Mouse (Mus musculus) stomach, embryonic 16.5 days (tissue): ENCODE measurements around the gene Btbd7. TPM values are rescaled to one million over a fixed set of nuclear protein-coding genes. Genes with fewer than 3 reads are reported as not detected.
A peak's percentile ranks its signal among the peaks of the same experiment; 100 is the strongest.

Source experiments
- ATAC-seq: fragments of 200-750 bp; cut with Nextera tagmentation; 2 replicates; pipeline ENCODE4 v1.8.0; 2017; ENCODE audit warnings: moderate number of reproducible peaks, moderate TSS enrichment; ENCODE audit not compliant: insufficient read depth, low FRiP score
- H3K27ac ChIP-seq: fragments of 300-500 bp; sonication (generic); 2 replicates; pipeline ENCODE4 v1.5.1; 2014; ENCODE audit warnings: low read length
- H3K27me3 ChIP-seq: fragments of 300-500 bp; sonication (generic); 2 replicates; pipeline ENCODE4 v1.6.1; 2014; ENCODE audit warnings: low read length, control low read depth, mixed read lengths; ENCODE audit not compliant: control insufficient read depth, insufficient read depth
- H3K36me3 ChIP-seq: fragments of 300-500 bp; sonication (generic); 2 replicates; pipeline ENCODE4 v1.6.1; 2014; ENCODE audit warnings: low read length; ENCODE audit not compliant: control insufficient read depth, insufficient read depth
- H3K4me1 ChIP-seq: fragments of 300-500 bp; sonication (generic); 2 replicates; pipeline ENCODE4 v1.6.1; 2014; ENCODE audit warnings: low read length, control low read depth, mixed read lengths; ENCODE audit not compliant: control insufficient read depth, insufficient read depth
- H3K4me2 ChIP-seq: fragments of 300-500 bp; sonication (generic); 2 replicates; pipeline ENCODE4 v1.6.1; 2014; ENCODE audit warnings: low read depth, low read length, mixed read lengths
- H3K4me3 ChIP-seq: fragments of 300-500 bp; sonication (generic); replicated peaks from 2 replicates; pipeline ENCODE4 v1.5.1; 2014; ENCODE audit warnings: mild to moderate bottlenecking, low read length
- H3K9ac ChIP-seq: fragments of 300-500 bp; sonication (generic); 2 replicates; pipeline ENCODE4 v1.6.1; 2014; ENCODE audit warnings: low read length
- H3K9me3 ChIP-seq: fragments of 300-500 bp; sonication (generic); replicated peaks from 2 replicates; pipeline ENCODE4 v1.6.1; 2016; ENCODE audit warnings: low read length, control low read depth; ENCODE audit not compliant: control insufficient read depth
- WGBS: fragments of 180-500 bp; shearing (Covaris S2); extraction: QIAGEN DNeasy Blood & Tissue Kit; methylation state at CpG from one replicate; pipeline ENCODE4 v1.1.7; 2014; 5-methylcytosine and 5-hydroxymethylcytosine counted together
- polyA plus RNA-seq: library from polyadenylated mRNA; unstranded; fragments of >200 nt; fragmentation: Nextera tagmentation; extraction: Ambion mirVana; gene quantifications from 2 replicates; pipeline ENCODE4 v1.2.1, GENCODE M21; 2015

The Btbd7 gene
- polyA plus RNA-seq, 1 experiment from 2014 or later = 16.6 TPM

GRCm38 (mm10) chr12:102730798-102731619, 147.3 kb downstream of the Btbd7 start:
- H3K4me3 ChIP-seq = peak overlapping the region; percentile 8; the same call in 1 of the 2 replicates
- 24% methylated on average over 16 of the region's 16 CpGs for WGBS

More at GRCm38 (mm10) chr12:102730798-102731619, 147.3 kb downstream of the Btbd7 start:
- Histone ChIP-seq H3K4me1 (peaks cover 8% of the 10 kb centered on the region), H3K9me3 (no peaks in the 10 kb centered on the region), H3K27me3 (no peaks in the 10 kb centered on the region), H3K4me2 (peak overlapping the region; percentile 48), H3K36me3 (no peaks in the 10 kb centered on the region), H3K27ac (peak overlapping the region; percentile 95), H3K9ac (no peak overlapping the region)
- peak; percentile 19; the same call in 1 of the 2 replicates for ATAC-seq

Other genes with a start within 250 kb of the Btbd7 start
- gene Itpk1, start 173.5 kb downstream of the Btbd7 start, polyA plus RNA-seq = 21.9 and 22.6 TPM in 2 replicates
- gene Moap1, start 134.8 kb downstream of the Btbd7 start, polyA plus RNA-seq = 19.8 and 22.9 TPM in 2 replicates
- 8.4 and 9.6 TPM in 2 replicates for gene Tmem251, start 134.7 kb downstream of the Btbd7 start, polyA plus RNA-seq
- not detected in 2 replicates for gene Gm28051, start 120.7 kb downstream of the Btbd7 start, polyA plus RNA-seq
- 22.3 and 25.1 TPM in 2 replicates for gene Gon7, start 120.7 kb downstream of the Btbd7 start, polyA plus RNA-seq
- gene Ubr7, start 120.5 kb downstream of the Btbd7 start, polyA plus RNA-seq = 34.7 and 36.3 TPM in 2 replicates
- gene Gm20604, start 119.8 kb downstream of the Btbd7 start, polyA plus RNA-seq = 19.6 and 20.6 TPM in 2 replicates
- not detected in 2 replicates for gene Cox8c, start 20.8 kb upstream of the Btbd7 start, polyA plus RNA-seq
- gene Unc79, start 70.4 kb upstream of the Btbd7 start, polyA plus RNA-seq = 0.34 and 0.57 TPM in 2 replicates